Mouse (Mus musculus): ENCODE data around the gene Cntn4.

Gene Cntn4

GRCm38 (mm10) chr6:106466267-106467029, 789.0 kb downstream of the Cntn4 start:
- no peak for DNase-seq

- DNase-seq, result no peak
Observed at GRCm38 (mm10) chr6:106471840-106472608, 794.6 kb downstream of the Cntn4 start.

- DNase-seq, result no peak
Observed at GRCm38 (mm10) chr6:106473871-106474270, 796.4 kb downstream of the Cntn4 start.

GRCm38 (mm10) chr6:106481533-106481932, 804.1 kb downstream of the Cntn4 start:
- no peak for DNase-seq

GRCm38 (mm10) chr6:106496303-106496702, 818.8 kb downstream of the Cntn4 start:
- no peak for DNase-seq

GRCm38 (mm10) chr6:106499166-106499565, 821.7 kb downstream of the Cntn4 start:
- DNase-seq, result no peak

- no peak for DNase-seq
Observed at GRCm38 (mm10) chr6:106503961-106504360, 826.5 kb downstream of the Cntn4 start.

- no peak for DNase-seq
Observed at GRCm38 (mm10) chr6:106520367-106520766, 842.9 kb downstream of the Cntn4 start.

GRCm38 (mm10) chr6:106543500-106543899, 866.0 kb downstream of the Cntn4 start:
- no peak for DNase-seq

- no peak for DNase-seq
Observed at GRCm38 (mm10) chr6:106561649-106562048, 884.2 kb downstream of the Cntn4 start.

GRCm38 (mm10) chr6:106565316-106565715, 887.9 kb downstream of the Cntn4 start:
- no peak for DNase-seq

GRCm38 (mm10) chr6:106565769-106566459, 888.5 kb downstream of the Cntn4 start:
- DNase-seq, result no peak

- DNase-seq, result no peak
Observed at GRCm38 (mm10) chr6:106566929-106567621, 889.6 kb downstream of the Cntn4 start.

GRCm38 (mm10) chr6:106580124-106580523, 902.7 kb downstream of the Cntn4 start:
- no peak for DNase-seq

GRCm38 (mm10) chr6:106593756-106594155, 916.3 kb downstream of the Cntn4 start:
- no peak for DNase-seq

- no peak for DNase-seq
Observed at GRCm38 (mm10) chr6:106617081-106617480, 939.6 kb downstream of the Cntn4 start.

GRCm38 (mm10) chr6:106621188-106621749, 943.8 kb downstream of the Cntn4 start:
- no peak for DNase-seq

GRCm38 (mm10) chr6:106643026-106643425, 965.6 kb downstream of the Cntn4 start:
- DNase-seq, result no peak

GRCm38 (mm10) chr6:106645496-106646211, 968.2 kb downstream of the Cntn4 start:
- no peak for DNase-seq

- DNase-seq, result no peak
Observed at GRCm38 (mm10) chr6:106646945-106647344, 969.5 kb downstream of the Cntn4 start.

- peak; percentile 40 to 69 for DNase-seq
Observed at GRCm38 (mm10) chr6:106663780-106664651, 986.6 kb downstream of the Cntn4 start.

Data from spleen, adult 18-20 months (tissue).